Mouse (Mus musculus) lung, embryonic 14.5 days (tissue): ENCODE data around the gene Plscr3. TPM values are rescaled to one million over a fixed set of nuclear protein-coding genes. Genes with fewer than 3 reads are reported as not detected.

Source experiments
- ATAC-seq: fragments of 200-750 bp; cut with Nextera tagmentation; 2 replicates; pipeline ENCODE4 v1.8.0; 2017; ENCODE audit warnings: mild to moderate bottlenecking, moderate TSS enrichment, moderate library complexity; ENCODE audit not compliant: insufficient read depth
- DNase-seq: peaks from one replicate; pipeline ENCODE4 v3.0.0-alpha.2; 2015
- H3K27ac ChIP-seq: fragments of 300-500 bp; sonication (generic); 2 replicates; pipeline ENCODE4 v1.5.1; 2014; ENCODE audit warnings: low read depth, mild to moderate bottlenecking, moderate library complexity
- H3K27me3 ChIP-seq: fragments of 300-500 bp; sonication (generic); 2 replicates; pipeline ENCODE4 v1.6.1; 2014; ENCODE audit warnings: low read length, control low read depth; ENCODE audit not compliant: insufficient read depth
- H3K36me3 ChIP-seq: fragments of 300-500 bp; sonication (generic); 2 replicates; pipeline ENCODE4 v1.6.1; 2014; ENCODE audit warnings: control low read depth; ENCODE audit not compliant: insufficient read depth
- H3K4me1 ChIP-seq: fragments of 300-500 bp; sonication (generic); 2 replicates; pipeline ENCODE4 v1.6.1; 2014; ENCODE audit warnings: antibody characterized with exemption, control low read depth; ENCODE audit not compliant: insufficient read depth
- H3K4me2 ChIP-seq: fragments of 300-500 bp; sonication (generic); 2 replicates; pipeline ENCODE4 v1.6.1; 2014; ENCODE audit warnings: mild to moderate bottlenecking
- H3K4me3 ChIP-seq: fragments of 300-500 bp; sonication (generic); 2 replicates; pipeline ENCODE4 v1.5.1; 2014; ENCODE audit warnings: low read depth, low read length
- H3K9ac ChIP-seq: fragments of 300-500 bp; sonication (generic); 2 replicates; pipeline ENCODE4 v1.6.1; 2014
- H3K9me3 ChIP-seq: fragments of 300-500 bp; sonication (generic); 2 replicates; pipeline ENCODE4 v1.6.1; 2016; ENCODE audit warnings: low read depth, low read length, control low read depth
- CTCF ChIP-seq: IDR thresholded peaks from 2 replicates; pipeline ENCODE4 v1.5.1; 2016; ENCODE audit warnings: antibody characterized with exemption, low read depth
- WGBS: fragments of 180-500 bp; shearing (Covaris S2); extraction: QIAGEN DNeasy Blood & Tissue Kit; methylation state at CpG from one replicate; pipeline ENCODE4 v1.1.7; 2014; 5-methylcytosine and 5-hydroxymethylcytosine counted together
- microRNA-seq: library from miRNA; unstranded; fragments of <30 nt; microRNA quantifications from one replicate; pipeline ENCODE4, GENCODE M21; 2016; ENCODE audit warnings: borderline number of aligned reads
- polyA plus RNA-seq: library from polyadenylated mRNA; unstranded; fragments of >200 nt; fragmentation: Nextera tagmentation; extraction: Ambion mirVana; gene quantifications from 2 replicates; pipeline ENCODE4 v1.2.1, GENCODE M21; 2014

Gene Plscr3
- polyA plus RNA-seq, 1 experiment from 2014 or later: 115 TPM

- TF ChIP-seq CTCF: no peak
- Histone ChIP-seq H3K9ac (no peak overlapping the region), H3K4me2 (no peak overlapping the region), H3K4me3 (no peak overlapping the region), H3K27me3 (no peaks in the 10 kb centered on the region), H3K27ac (no peak overlapping the region), H3K9me3 (no peaks in the 10 kb centered on the region), H3K36me3 (no peaks in the 10 kb centered on the region), H3K4me1 (0 out of 2 replicates have a peak, but pooled peaks cover 4% of the 10 kb centered on the region)
- ATAC-seq: no peak
- WGBS: 41% methylated on average over 4 of the region's 4 CpGs
- peak; percentile 48 for DNase-seq
These were observed 45.3 kb downstream of the Plscr3 start for GRCm38 (mm10) chr11:69891482-69891881.

GRCm38 (mm10) chr11:69894671-69895070, 48.5 kb downstream of the Plscr3 start:
- WGBS: 75% methylated on average over 5 of the region's 5 CpGs
- Histone ChIP-seq H3K4me2 (no peak overlapping the region), H3K4me1 (0 out of 2 replicates have a peak, but pooled peaks cover 5% of the 10 kb centered on the region), H3K36me3 (no peaks in the 10 kb centered on the region), H3K27ac (no peak overlapping the region), H3K27me3 (no peaks in the 10 kb centered on the region), H3K4me3 (no peak overlapping the region), H3K9ac (no peak overlapping the region), H3K9me3 (no peaks in the 10 kb centered on the region)
- no peak for ATAC-seq
- no peak for TF ChIP-seq CTCF
- DNase-seq: no peak

GRCm38 (mm10) chr11:69895291-69895690, 49.1 kb downstream of the Plscr3 start, which contains the start of gene Acap1:
Acap1 (minus strand) TSS chr11:69895539.
- H3K4me2 ChIP-seq: no peak within 1 kb of the TSS
- no peak within 1 kb of the TSS for H3K27ac ChIP-seq
- WGBS: 60% methylated on average over 4 of the region's 4 CpGs
- TF ChIP-seq CTCF: no peak
- DNase-seq (no peak), ATAC-seq (no peak)
- no peaks in the 10 kb centered on the region for H3K9me3 ChIP-seq
- H3K27me3 ChIP-seq: no peaks in the 10 kb centered on the region
- no peak within 1 kb of the TSS for H3K9ac ChIP-seq
- H3K36me3 ChIP-seq: no peaks in the 10 kb centered on the region
- 0 out of 2 replicates have a peak, but pooled peaks cover 8% of the 10 kb centered on the region for H3K4me1 ChIP-seq
- H3K4me3 ChIP-seq: no peak within 1 kb of the TSS

GRCm38 (mm10) chr11:69899870-69900269, 53.7 kb downstream of the Plscr3 start:
- Histone ChIP-seq H3K4me1 (0 out of 2 replicates have a peak, but pooled peaks cover 5% of the 10 kb centered on the region), H3K4me2 (peak overlapping the region; percentile 99), H3K27ac (peak overlapping the region; percentile 12; the same call in 1 of the 2 replicates), H3K36me3 (peaks cover 15% of the 10 kb centered on the region), H3K27me3 (no peaks in the 10 kb centered on the region), H3K9me3 (no peaks in the 10 kb centered on the region), H3K9ac (peak overlapping the region; percentile 89), H3K4me3 (peak overlapping the region; percentile 84)
- 16% methylated on average over 4 of the region's 4 CpGs for WGBS
- DNase-seq (peak; percentile 47), ATAC-seq (no peak)
- TF ChIP-seq CTCF: no peak

- under 1% methylated on average over 38 of the region's 38 CpGs for WGBS
- ATAC-seq (peak; percentile 93), DNase-seq (peak; percentile 96)
- no peak for TF ChIP-seq CTCF
- peak within 1 kb of the TSS; percentile 84 for H3K4me3 ChIP-seq
- H3K27ac ChIP-seq: peak within 1 kb of the TSS; percentile 98
- H3K27me3 ChIP-seq: no peaks in the 10 kb centered on the region
- H3K9me3 ChIP-seq: no peaks in the 10 kb centered on the region
- peak within 1 kb of the TSS; percentile 99 for H3K4me2 ChIP-seq
- H3K4me1 ChIP-seq: 0 out of 2 replicates have a peak, but pooled peaks cover 5% of the 10 kb centered on the region
- peak within 1 kb of the TSS; percentile 89 for H3K9ac ChIP-seq
- peaks cover 23% of the 10 kb centered on the region for H3K36me3 ChIP-seq
These were observed 54.6 kb downstream of the Plscr3 start, which contains the start of the genes 2810408A11Rik and Neurl4 for GRCm38 (mm10) chr11:69900471-69901405. 2810408A11Rik (minus strand) TSS chr11:69900987. Neurl4 (plus strand) TSS chr11:69901072.

GRCm38 (mm10) chr11:69901406-69901846, 55.2 kb downstream of the Plscr3 start:
- H3K27ac ChIP-seq: peak overlapping the region; percentile 98
- H3K27me3 ChIP-seq: no peaks in the 10 kb centered on the region
- under 1% methylated on average over 42 of the region's 42 CpGs for WGBS
- DNase-seq (peak; percentile 99), ATAC-seq (peak; percentile 79)
- peak overlapping the region; percentile 89 for H3K9ac ChIP-seq
- 0 out of 2 replicates have a peak, but pooled peaks cover 5% of the 10 kb centered on the region for H3K4me1 ChIP-seq
- no peaks in the 10 kb centered on the region for H3K9me3 ChIP-seq
- H3K4me3 ChIP-seq: peak overlapping the region; percentile 84
- TF ChIP-seq CTCF: no peak
- H3K36me3 ChIP-seq: peaks cover 30% of the 10 kb centered on the region
- peak overlapping the region; percentile 99 for H3K4me2 ChIP-seq

Small RNAs within 50 kb of the gene (microRNA-seq; reads per million reads assigned to microRNA genes)
- gene Mir6924: not detected

Other genes with a start within 250 kb of the Plscr3 start
- gene Atp1b2, start 240.4 kb upstream of the Plscr3 start, polyA plus RNA-seq: 6.9 and 9.8 TPM in 2 replicates
- gene Shbg, start 228.5 kb upstream of the Plscr3 start, polyA plus RNA-seq: not detected in 2 replicates
- gene Sat2, start 224.4 kb upstream of the Plscr3 start, polyA plus RNA-seq: 18.0 and 18.3 TPM in 2 replicates
- 26.8 and 31.2 TPM in 2 replicates for gene Fxr2, start 213.4 kb upstream of the Plscr3 start, polyA plus RNA-seq
- not detected in 2 replicates for gene Sox15, start 191.1 kb upstream of the Plscr3 start, polyA plus RNA-seq
- gene Mpdu1, start 183.7 kb upstream of the Plscr3 start, polyA plus RNA-seq: 29.4 and 32.2 TPM in 2 replicates
- gene Cd68, start 180.2 kb upstream of the Plscr3 start, polyA plus RNA-seq: 12.1 and 13.5 TPM in 2 replicates
- 695 and 712 TPM in 2 replicates for gene Eif4a1, start 174.0 kb upstream of the Plscr3 start, polyA plus RNA-seq
- gene Senp3, start 164.3 kb upstream of the Plscr3 start, polyA plus RNA-seq: 78.7 and 95.0 TPM in 2 replicates
- 0.64 and 0.93 TPM in 2 replicates for gene Tnfsf13, start 160.6 kb upstream of the Plscr3 start, polyA plus RNA-seq
- gene Tnfsf12, start 150.5 kb upstream of the Plscr3 start, polyA plus RNA-seq: 10.0 and 11.6 TPM in 2 replicates
- 4.4 and 5.3 TPM in 2 replicates for gene Tnfsfm13, start 150.3 kb upstream of the Plscr3 start, polyA plus RNA-seq
- gene Polr2a, start 87.7 kb upstream of the Plscr3 start, polyA plus RNA-seq: 50.4 and 50.5 TPM in 2 replicates
- gene Slc35g3, start 84.4 kb upstream of the Plscr3 start, polyA plus RNA-seq: 0.12 and 0.20 TPM in 2 replicates
- gene Zbtb4, start 80.5 kb upstream of the Plscr3 start, polyA plus RNA-seq: 2.5 TPM in 2 replicates
- gene Chrnb1, start 50.4 kb upstream of the Plscr3 start, polyA plus RNA-seq: 12.1 and 14.6 TPM in 2 replicates
- 1.6 TPM in 2 replicates for gene Fgf11, start 44.5 kb upstream of the Plscr3 start, polyA plus RNA-seq
- 4.3 and 5.0 TPM in 2 replicates for gene Tmem102, start 40.8 kb upstream of the Plscr3 start, polyA plus RNA-seq
- gene Gm39566, start 31.1 kb upstream of the Plscr3 start, polyA plus RNA-seq: not detected in 2 replicates
- gene Spem2, start 27.9 kb upstream of the Plscr3 start, polyA plus RNA-seq: not detected in 2 replicates
- gene Spem1, start 24.2 kb upstream of the Plscr3 start, polyA plus RNA-seq: not detected in 2 replicates
- gene Nlgn2, start 8.6 kb upstream of the Plscr3 start, polyA plus RNA-seq: 6.6 and 7.8 TPM in 2 replicates
- gene Tmem256, start 7.9 kb upstream of the Plscr3 start, polyA plus RNA-seq: 443 and 457 TPM in 2 replicates
- gene Tnk1, start 12.4 kb downstream of the Plscr3 start, polyA plus RNA-seq: 5.9 and 6.1 TPM in 2 replicates
- not detected in 2 replicates for gene Tmem95, start 31.6 kb downstream of the Plscr3 start, polyA plus RNA-seq
- gene Kctd11, start 35.0 kb downstream of the Plscr3 start, polyA plus RNA-seq: 6.2 and 7.5 TPM in 2 replicates
- 0.38 and 0.83 TPM in 2 replicates for gene Acap1, start 49.2 kb downstream of the Plscr3 start, polyA plus RNA-seq
- 11.3 and 14.1 TPM in 2 replicates for gene 2810408A11Rik, start 54.6 kb downstream of the Plscr3 start, polyA plus RNA-seq
- 12.5 and 13.1 TPM in 2 replicates for gene Neurl4, start 54.7 kb downstream of the Plscr3 start, polyA plus RNA-seq
- gene Gps2, start 67.5 kb downstream of the Plscr3 start, polyA plus RNA-seq: 67.5 and 78.6 TPM in 2 replicates
- 1,945 and 2,006 TPM in 2 replicates for gene Eif5a, start 75.6 kb downstream of the Plscr3 start, polyA plus RNA-seq
- 4.7 and 6.1 TPM in 2 replicates for gene Ybx2, start 89.4 kb downstream of the Plscr3 start, polyA plus RNA-seq
- gene Slc2a4, start 101.8 kb downstream of the Plscr3 start, polyA plus RNA-seq: 14.9 and 19.0 TPM in 2 replicates
- 76.7 and 86.4 TPM in 2 replicates for gene Cldn7, start 118.4 kb downstream of the Plscr3 start, polyA plus RNA-seq
- gene Ctdnep1, start 134.8 kb downstream of the Plscr3 start, polyA plus RNA-seq: 25.4 and 28.3 TPM in 2 replicates
- gene Elp5, start 136.1 kb downstream of the Plscr3 start, polyA plus RNA-seq: 108 and 113 TPM in 2 replicates
- 444 and 455 TPM in 2 replicates for gene Gabarap, start 144.8 kb downstream of the Plscr3 start, polyA plus RNA-seq
- gene Phf23, start 149.4 kb downstream of the Plscr3 start, polyA plus RNA-seq: 41.1 and 42.8 TPM in 2 replicates
- 36.2 and 40.8 TPM in 2 replicates for gene Dvl2, start 154.2 kb downstream of the Plscr3 start, polyA plus RNA-seq
- gene Acadvl, start 169.0 kb downstream of the Plscr3 start, polyA plus RNA-seq: 57.6 and 58.9 TPM in 2 replicates
- gene Dlg4, start 170.6 kb downstream of the Plscr3 start, polyA plus RNA-seq: 5.9 and 7.4 TPM in 2 replicates
- not detected in 2 replicates for gene Asgr1, start 207.7 kb downstream of the Plscr3 start, polyA plus RNA-seq
- gene Asgr2, start 246.3 kb downstream of the Plscr3 start, polyA plus RNA-seq: 0.47 and 0.78 TPM in 2 replicates